Mouse (Mus musculus): ENCODE measurements around the gene Nr2c1. TPM values are rescaled to one million over a fixed set of nuclear protein-coding genes. Genes with fewer than 3 reads are reported as not detected.

Gene Nr2c1
- 12.6 TPM for polyA plus RNA-seq (2021)

- peak; percentile 89 for ATAC-seq
These were observed at the start of gene Nr2c1 for GRCm38 (mm10) chr10:94147756-94148531. Gene Nr2c1, plus strand, starts transcription at chr10:94148023.

GRCm38 (mm10) chr10:94098100-94098499 is 49.7 kb upstream of the Nr2c1 start:
- POLR2A ChIA-PET = no interaction called here
- no peaks in the 10 kb centered on the region for H3K27me3 ChIP-seq
- CTCF ChIA-PET = interaction anchor here (0.8 to 1.2 kb wide), 2 partner anchors 11 to 14 kb away, joined by 3 read pairs; no protein-coding TSS in a partner anchor
- ATAC-seq (no peak), DNase-seq (ENCODE audit: low read depth, low spot score) (no peak)
- no peak for TF ChIP-seq CTCF (IDR thresholded peaks at IDR 0.05)
- in situ Hi-C loops (cut with MboI; ENCODE audit: low pct_unique_long_range_greater_than_20kb) = no loop called here

More at GRCm38 (mm10) chr10:94147756-94148531, at the start of gene Nr2c1:
- ChIA-PET CTCF (interaction anchor here (1.0 to 1.3 kb wide), 2 partner anchors 13 to 18 kb away, joined by 3 to 4 read pairs; no protein-coding TSS in a partner anchor), POLR2A (no interaction called here)
- peak; percentile 98 for TF ChIP-seq CTCF (IDR thresholded peaks at IDR 0.05)
- no peaks in the 10 kb centered on the region for H3K27me3 ChIP-seq
- in situ Hi-C loops (cut with MboI; ENCODE audit: low pct_unique_long_range_greater_than_20kb) = no loop called here
- no peak for DNase-seq (ENCODE audit: low read depth, low spot score)

DNA sequence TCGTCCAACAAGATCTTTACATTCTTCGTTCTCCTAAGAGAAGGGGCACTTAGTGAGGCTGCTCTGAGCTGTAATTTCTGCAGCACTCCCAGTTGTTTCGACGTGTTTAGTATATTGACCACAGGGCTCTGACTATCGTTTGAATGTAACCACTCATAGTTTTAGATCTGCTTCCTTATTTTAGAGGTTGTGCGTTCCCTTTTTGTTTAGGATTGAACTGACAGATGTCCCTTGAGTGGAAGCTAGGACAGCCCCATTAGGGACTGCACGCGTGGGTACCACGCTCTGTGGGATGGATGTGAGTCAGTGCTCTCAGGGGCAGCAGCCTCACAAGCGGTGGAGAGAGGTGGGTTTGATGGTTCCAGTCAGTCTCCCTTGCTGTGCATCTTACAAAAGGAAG is 42.3 kb upstream of the Nr2c1 start:
- H3K27me3 ChIP-seq = no peaks in the 10 kb centered on the region
- ATAC-seq (no peak), DNase-seq (ENCODE audit: low read depth, low spot score) (no peak)
- POLR2A ChIA-PET = no interaction called here
- in situ Hi-C loops (cut with MboI; ENCODE audit: low pct_unique_long_range_greater_than_20kb) = loop anchor here (10.0 kb wide), 1 partner anchor 271 kb away; the partner anchor contains the start of gene Usp44
- CTCF ChIA-PET = interaction anchor here (0.7 kb wide), 1 partner anchor 138 kb away, joined by 3 read pairs; no protein-coding TSS in a partner anchor
- no peak for TF ChIP-seq CTCF (IDR thresholded peaks at IDR 0.05)

GRCm38 (mm10) chr10:94107168-94107567 is 40.7 kb upstream of the Nr2c1 start:
- no peaks in the 10 kb centered on the region for H3K27me3 ChIP-seq
- no peak for TF ChIP-seq CTCF (IDR thresholded peaks at IDR 0.05)
- CTCF ChIA-PET = interaction anchor here (0.9 to 1.3 kb wide), 2 partner anchors 13 to 17 kb away, joined by 3 to 4 read pairs; no protein-coding TSS in a partner anchor
- no peak for ATAC-seq
- POLR2A ChIA-PET = no interaction called here
- in situ Hi-C loops (cut with MboI; ENCODE audit: low pct_unique_long_range_greater_than_20kb) = loop anchor here (10.0 kb wide), 1 partner anchor 272 kb away; the partner anchor contains the start of gene Usp44
- DNase-seq (ENCODE audit: low read depth, low spot score) = no peak

GRCm38 (mm10) chr10:94107607-94108006 is 40.2 kb upstream of the Nr2c1 start:
- ChIA-PET POLR2A (no interaction called here), CTCF (interaction anchor here (0.9 to 1.3 kb wide), 2 partner anchors 12 to 18 kb away, joined by 3 to 4 read pairs; no protein-coding TSS in a partner anchor)
- no peak for ATAC-seq
- TF ChIP-seq CTCF (IDR thresholded peaks at IDR 0.05) = no peak
- no peaks in the 10 kb centered on the region for H3K27me3 ChIP-seq
- in situ Hi-C loops (cut with MboI; ENCODE audit: low pct_unique_long_range_greater_than_20kb) = loop anchor here (10.0 kb wide), 1 partner anchor 273 kb away; the partner anchor contains the start of gene Usp44
- DNase-seq (ENCODE audit: low read depth, low spot score) = no peak

DNA sequence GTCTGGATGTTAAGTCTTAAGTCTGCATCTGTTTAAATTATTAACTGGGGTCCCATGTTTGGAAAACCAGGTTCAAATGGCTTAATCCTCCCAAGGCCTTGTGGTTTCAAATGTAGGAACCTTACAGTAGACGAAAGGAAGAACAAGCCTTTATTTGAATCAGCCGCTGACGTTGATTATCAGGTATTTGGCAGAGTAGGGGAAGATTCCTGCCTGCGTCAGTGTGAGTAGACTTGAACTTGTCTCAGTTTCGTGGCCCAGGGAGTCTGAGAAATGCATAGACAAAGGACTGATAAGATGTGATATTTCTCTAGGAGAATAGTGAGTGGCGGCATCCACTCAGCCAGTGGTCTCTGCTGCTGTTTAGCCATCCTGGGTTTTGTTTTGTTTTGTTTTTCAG is 39.0 kb upstream of the Nr2c1 start:
- TF ChIP-seq CTCF (IDR thresholded peaks at IDR 0.05) = no peak
- DNase-seq (ENCODE audit: low read depth, low spot score) (no peak), ATAC-seq (no peak)
- no peaks in the 10 kb centered on the region for H3K27me3 ChIP-seq
- CTCF ChIA-PET = no interaction called here
- in situ Hi-C loops (cut with MboI; ENCODE audit: low pct_unique_long_range_greater_than_20kb) = loop anchor here (10.0 kb wide), 1 partner anchor 274 kb away; the partner anchor contains the start of gene Usp44
- POLR2A ChIA-PET = no interaction called here

DNA sequence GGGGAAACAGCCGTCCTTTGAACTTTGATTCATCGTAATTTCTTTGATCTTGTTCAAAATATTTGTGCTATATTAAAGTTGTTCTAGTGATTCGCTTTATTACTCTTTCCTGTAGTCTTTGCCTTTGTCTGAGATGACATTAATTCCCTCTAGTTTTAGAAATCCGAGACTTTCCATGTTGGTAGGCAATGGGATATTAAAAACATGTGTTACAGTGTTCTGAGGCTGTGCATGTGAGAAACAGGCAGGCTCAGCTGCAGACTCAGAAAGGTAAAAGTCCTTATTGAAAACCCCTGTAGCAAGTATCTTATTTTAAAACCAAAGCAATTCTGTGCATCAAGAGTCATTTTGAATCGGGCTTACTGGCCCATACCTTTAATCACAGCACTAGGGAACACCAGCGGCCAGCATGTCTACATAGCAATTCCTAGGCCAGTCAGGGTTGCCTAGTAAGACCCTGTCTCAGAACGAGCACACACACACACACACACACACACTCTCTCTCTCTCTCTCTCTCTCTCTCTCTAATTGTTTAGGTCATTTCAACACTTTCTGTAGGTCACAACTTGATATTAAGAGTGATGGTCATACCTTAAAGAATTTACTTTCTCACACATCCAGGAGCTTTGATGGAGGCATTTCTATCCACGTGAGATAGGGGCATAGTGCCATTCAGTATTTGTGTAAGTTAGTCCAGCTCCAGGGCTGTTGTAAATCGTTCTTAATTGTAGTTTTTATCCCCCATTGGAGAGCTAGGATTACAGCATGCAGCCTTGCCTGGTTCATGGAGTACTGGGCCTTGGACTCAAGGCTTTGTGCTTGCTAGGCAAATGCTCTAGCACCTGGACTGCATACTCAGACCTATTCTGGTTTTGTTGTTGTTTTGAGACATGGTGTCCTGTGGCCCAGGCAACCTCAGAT is 36.7 kb upstream of the Nr2c1 start:
- TF ChIP-seq CTCF (IDR thresholded peaks at IDR 0.05) = no peak
- CTCF ChIA-PET = no interaction called here
- POLR2A ChIA-PET = no interaction called here
- DNase-seq (ENCODE audit: low read depth, low spot score) = no peak
- H3K27me3 ChIP-seq = no peaks in the 10 kb centered on the region
- no peak for ATAC-seq
- in situ Hi-C loops (cut with MboI; ENCODE audit: low pct_unique_long_range_greater_than_20kb) = loop anchor here (5.0 to 10.0 kb wide), 3 partner anchors 69 to 164 kb away; no protein-coding TSS in a partner anchor

DNA sequence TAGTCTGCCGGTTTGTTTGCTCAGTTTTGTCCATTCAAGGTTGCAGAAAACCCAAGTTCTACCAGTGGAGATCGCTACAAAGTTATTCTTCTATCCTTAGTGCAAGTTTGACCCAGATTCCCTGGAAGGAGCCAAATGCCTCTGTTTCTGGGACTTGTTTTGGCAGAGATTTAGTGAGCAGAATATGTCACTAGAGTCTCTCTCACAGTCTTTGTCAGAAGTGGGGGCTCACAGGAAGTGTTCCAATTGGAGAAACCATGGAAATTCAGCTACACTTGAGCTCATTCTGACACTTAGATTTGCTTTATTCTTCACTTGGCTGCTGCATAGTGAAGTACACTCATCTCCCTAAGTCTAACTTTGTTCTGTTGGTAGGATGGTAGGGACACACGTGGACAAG is 35.6 kb upstream of the Nr2c1 start:
- ATAC-seq (no peak), DNase-seq (ENCODE audit: low read depth, low spot score) (no peak)
- POLR2A ChIA-PET = no interaction called here
- H3K27me3 ChIP-seq = no peaks in the 10 kb centered on the region
- TF ChIP-seq CTCF (IDR thresholded peaks at IDR 0.05) = no peak
- in situ Hi-C loops (cut with MboI; ENCODE audit: low pct_unique_long_range_greater_than_20kb) = loop anchor here (5.0 to 10.0 kb wide), 3 partner anchors 70 to 165 kb away; no protein-coding TSS in a partner anchor
- CTCF ChIA-PET = no interaction called here

- in situ Hi-C loops (cut with MboI; ENCODE audit: low pct_unique_long_range_greater_than_20kb) = loop anchor here (10.0 kb wide), 1 partner anchor 111 kb away; no protein-coding TSS in a partner anchor
- peak; percentile 67 for ATAC-seq
- no peaks in the 10 kb centered on the region for H3K27me3 ChIP-seq
- TF ChIP-seq CTCF (IDR thresholded peaks at IDR 0.05) = peak; percentile 40
- CTCF ChIA-PET = interaction anchor here (0.9 to 2.2 kb wide), 4 partner anchors 79 to 117 kb away, joined by 3 to 9 read pairs (median 4); partner anchors contain the start of genes Fgd6 and Vezt
- peak; percentile 38 for DNase-seq (ENCODE audit: low read depth, low spot score)
- POLR2A ChIA-PET = interaction anchor here (0.6 kb wide), 1 partner anchor 286 kb away, joined by 3 read pairs; no protein-coding TSS in a partner anchor
These were observed 31.8 kb upstream of the Nr2c1 start for GRCm38 (mm10) chr10:94115893-94116599.

Measured in Patski (cell line).